Mouse (Mus musculus): ENCODE results near the gene Sympk.

The Sympk gene

DNA sequence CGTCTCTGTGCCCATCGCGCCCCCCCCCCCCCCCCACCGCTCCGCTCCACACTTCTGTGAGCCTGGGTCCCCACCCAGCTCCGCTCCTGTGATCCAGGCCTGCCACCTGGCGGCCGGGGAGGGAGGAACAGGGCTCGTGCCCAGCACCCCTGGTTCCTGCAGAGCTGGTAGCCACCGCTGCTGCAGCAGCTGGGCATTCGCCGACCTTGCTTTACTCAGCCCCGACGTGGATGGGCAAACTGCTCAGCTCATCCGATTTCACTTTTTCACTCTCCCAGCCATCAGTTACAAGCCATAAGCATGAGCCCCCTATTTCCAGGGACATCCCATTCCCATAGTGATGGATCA lies 69.0 kb downstream of the Sympk start:
- peak; percentile 91 for DNase-seq (ENCODE audit: low read depth, low spot score)
- H3K36me3 ChIP-seq (ENCODE audit: control insufficient read depth, insufficient read depth, low read length, poor library complexity, severe bottlenecking) = no peaks in the 10 kb centered on the region
- H3K27me3 ChIP-seq (ENCODE audit: control insufficient read depth, insufficient read depth, low read length, poor library complexity, severe bottlenecking) = peaks cover 1% of the 10 kb centered on the region

DNA sequence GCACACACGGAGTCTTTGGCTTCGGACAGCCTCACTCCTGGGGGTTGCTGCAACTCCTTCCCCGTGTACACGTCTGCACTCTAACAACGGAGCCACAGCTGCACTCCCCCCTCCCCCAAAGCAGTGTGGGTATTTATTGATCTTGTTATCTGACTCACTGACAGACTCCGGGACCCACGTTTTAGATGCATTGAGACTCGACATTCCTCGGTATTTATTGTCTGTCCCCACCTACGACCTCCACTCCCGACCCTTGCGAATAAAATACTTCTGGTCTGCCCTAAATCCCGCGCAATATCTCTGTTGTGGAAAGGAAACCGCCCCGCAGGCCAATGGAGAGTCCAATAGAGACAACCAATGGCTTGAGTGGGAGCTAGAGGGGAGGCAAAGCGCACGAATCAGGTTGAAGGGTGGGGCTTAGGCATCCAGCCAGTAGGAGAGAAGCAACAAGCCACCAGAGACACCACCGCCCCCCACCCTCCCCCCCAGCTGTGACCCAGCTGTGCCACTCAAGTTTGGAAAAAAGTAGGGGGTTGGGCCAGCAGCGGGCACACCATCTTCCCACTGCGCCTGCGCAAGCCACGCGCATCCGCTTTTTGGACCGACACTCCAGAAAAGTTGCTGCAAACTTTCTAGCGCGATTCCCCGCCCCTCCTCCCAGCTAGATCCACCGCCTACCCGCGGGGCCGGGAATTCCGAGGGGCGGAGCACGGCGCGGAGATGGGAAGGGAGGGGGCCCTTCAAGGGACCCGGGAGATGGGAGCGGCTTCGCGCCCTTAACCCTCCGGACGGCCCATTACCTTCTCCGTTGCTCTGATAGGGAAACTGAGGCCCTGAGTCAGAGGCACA lies 69.6 kb downstream of the Sympk start:
- peak; percentile 82 for DNase-seq (ENCODE audit: low read depth, low spot score)
- peaks cover 1% of the 10 kb centered on the region for H3K27me3 ChIP-seq (ENCODE audit: control insufficient read depth, insufficient read depth, low read length, poor library complexity, severe bottlenecking)

DNA sequence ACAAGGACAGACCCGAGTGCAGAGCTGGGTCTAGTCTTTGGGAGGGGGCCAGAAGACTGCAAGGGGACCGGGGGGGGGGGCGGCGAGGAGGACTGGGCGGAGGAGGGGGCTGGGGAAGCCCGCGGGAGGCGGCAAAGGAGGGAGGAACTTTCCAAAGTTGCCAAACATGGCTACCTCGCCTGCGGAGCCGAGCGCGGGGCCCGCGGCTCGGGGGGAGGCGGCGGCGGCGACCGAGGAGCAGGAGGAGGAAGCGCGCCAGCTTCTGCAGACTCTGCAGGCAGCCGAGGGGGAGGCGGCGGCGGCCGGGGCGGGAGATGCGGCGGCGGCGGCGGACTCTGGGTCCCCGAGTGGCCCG lies 70.3 kb downstream of the Sympk start, which contains the start of gene Six5:
Gene Six5, plus strand, starts transcription at position 124 of the 355 bp plus-strand sequence.
- peak; percentile 51 for DNase-seq (ENCODE audit: low read depth, low spot score)
- Histone ChIP-seq H3K36me3 (ENCODE audit: control insufficient read depth, insufficient read depth, low read length, poor library complexity, severe bottlenecking) (no peaks in the 10 kb centered on the region), H3K27me3 (ENCODE audit: control insufficient read depth, insufficient read depth, low read length, poor library complexity, severe bottlenecking) (peaks cover 1% of the 10 kb centered on the region; the same call in 1 of the 2 replicates)

More for the DNA sequence above, 69.6 kb downstream of the Sympk start:
- no peaks in the 10 kb centered on the region for H3K36me3 ChIP-seq (ENCODE audit: control insufficient read depth, insufficient read depth, low read length, poor library complexity, severe bottlenecking)

DNA sequence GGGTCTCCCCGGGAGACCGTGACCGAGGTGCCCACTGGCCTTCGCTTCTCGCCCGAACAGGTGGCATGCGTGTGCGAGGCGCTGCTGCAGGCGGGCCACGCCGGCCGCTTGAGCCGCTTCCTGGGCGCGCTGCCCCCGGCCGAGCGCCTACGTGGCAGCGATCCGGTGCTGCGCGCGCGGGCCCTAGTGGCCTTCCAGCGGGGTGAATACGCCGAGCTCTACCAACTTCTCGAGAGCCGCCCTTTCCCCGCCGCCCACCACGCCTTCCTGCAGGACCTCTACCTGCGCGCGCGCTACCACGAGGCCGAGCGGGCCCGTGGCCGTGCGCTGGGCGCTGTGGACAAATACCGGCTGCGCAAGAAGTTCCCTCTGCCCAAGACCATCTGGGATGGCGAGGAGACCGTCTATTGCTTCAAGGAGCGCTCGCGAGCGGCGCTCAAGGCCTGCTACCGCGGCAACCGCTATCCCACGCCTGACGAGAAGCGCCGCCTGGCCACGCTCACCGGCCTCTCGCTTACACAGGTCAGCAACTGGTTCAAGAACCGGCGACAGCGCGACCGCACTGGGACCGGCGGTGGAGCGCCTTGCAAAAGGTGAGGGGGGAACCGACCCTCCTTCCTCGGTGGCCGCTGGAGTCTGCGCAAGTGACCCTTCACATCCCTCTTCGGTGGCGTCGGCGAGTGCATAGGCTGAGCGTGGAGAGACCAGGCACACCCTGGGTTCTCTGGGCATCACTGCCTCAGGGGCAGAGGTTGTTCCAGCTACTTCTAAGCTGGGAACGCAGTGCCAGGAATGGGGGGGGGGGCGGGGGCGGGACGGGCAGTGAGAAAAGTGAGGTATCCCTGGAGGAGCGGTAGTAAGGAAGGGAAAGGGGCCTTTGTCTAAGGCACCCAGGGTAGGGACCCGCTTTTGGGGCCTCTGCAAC lies 70.9 kb downstream of the Sympk start:
- H3K36me3 ChIP-seq (ENCODE audit: control insufficient read depth, insufficient read depth, low read length, poor library complexity, severe bottlenecking) = no peaks in the 10 kb centered on the region
- peaks cover 1% of the 10 kb centered on the region; the same call in 1 of the 2 replicates for H3K27me3 ChIP-seq (ENCODE audit: control insufficient read depth, insufficient read depth, low read length, poor library complexity, severe bottlenecking)
- peak; percentile 38 for DNase-seq (ENCODE audit: low read depth, low spot score)

DNA sequence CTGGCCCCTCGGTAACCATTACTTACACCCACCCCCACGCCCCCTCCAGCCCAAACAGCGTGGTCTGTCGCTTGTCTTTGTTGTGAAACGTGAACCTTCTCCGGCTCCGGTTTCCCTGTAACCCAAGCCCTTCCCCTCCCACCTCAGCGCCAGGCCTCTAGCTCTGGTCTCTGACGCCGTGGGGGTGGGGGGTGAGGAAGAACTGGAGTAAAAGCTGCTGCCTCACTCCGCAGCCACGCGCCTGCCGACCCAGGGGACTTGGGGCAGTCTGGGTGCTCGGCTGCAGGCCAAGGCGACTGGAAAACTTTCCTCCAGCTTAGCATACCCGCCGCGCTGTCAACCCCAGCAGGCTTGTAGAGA lies 71.6 kb downstream of the Sympk start:
- H3K27me3 ChIP-seq (ENCODE audit: control insufficient read depth, insufficient read depth, low read length, poor library complexity, severe bottlenecking) = peaks cover 1% of the 10 kb centered on the region; the same call in 1 of the 2 replicates
- no peak for DNase-seq (ENCODE audit: low read depth, low spot score)
- H3K36me3 ChIP-seq (ENCODE audit: control insufficient read depth, insufficient read depth, low read length, poor library complexity, severe bottlenecking) = no peaks in the 10 kb centered on the region

DNA sequence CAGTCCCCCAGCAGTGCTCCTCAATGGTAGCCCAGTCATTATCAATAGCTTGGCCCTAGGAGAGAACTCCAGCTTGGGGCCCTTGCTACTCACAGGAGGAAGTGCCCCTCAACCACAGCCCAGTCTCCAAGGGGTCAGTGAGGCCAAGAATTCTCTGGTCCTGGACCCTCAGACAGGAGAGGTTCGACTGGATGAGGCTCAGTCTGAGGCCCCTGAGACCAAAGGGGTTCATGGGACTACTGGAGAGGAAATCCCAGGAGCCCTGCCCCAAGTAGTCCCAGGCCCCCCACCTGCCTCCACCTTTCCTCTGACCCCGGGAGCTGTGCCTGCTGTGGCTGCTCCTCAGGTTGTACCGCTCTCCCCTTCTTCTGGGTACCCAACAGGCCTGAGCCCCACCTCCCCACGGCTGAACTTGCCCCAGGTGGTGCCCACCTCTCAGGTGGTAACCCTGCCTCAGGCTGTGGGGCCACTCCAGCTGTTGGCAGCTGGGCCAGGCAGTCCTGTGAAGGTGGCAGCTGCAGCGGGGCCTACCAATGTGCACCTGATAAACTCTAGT lies 72.3 kb downstream of the Sympk start:
- DNase-seq (ENCODE audit: low read depth, low spot score) = no peak
- Histone ChIP-seq H3K27me3 (ENCODE audit: control insufficient read depth, insufficient read depth, low read length, poor library complexity, severe bottlenecking) (peaks cover 1% of the 10 kb centered on the region; the same call in 1 of the 2 replicates), H3K36me3 (ENCODE audit: control insufficient read depth, insufficient read depth, low read length, poor library complexity, severe bottlenecking) (no peaks in the 10 kb centered on the region)

DNA sequence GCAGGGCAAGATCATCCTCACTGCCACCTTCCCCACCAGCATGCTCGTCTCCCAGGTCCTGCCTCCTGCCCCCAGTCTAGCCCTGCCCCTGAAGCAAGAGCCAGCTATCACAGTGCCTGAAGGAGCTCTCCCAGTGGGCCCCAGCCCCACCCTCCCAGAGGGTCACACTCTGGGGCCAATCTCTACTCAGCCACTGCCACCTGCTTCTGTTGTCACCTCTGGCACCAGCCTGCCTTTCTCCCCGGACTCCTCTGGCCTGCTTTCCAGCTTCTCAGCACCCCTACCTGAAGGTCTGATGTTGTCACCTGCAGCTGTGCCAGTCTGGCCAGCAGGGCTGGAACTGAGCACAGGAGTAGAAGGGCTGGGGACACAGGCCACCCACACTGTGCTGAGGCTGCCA lies 73.0 kb downstream of the Sympk start:
- H3K27me3 ChIP-seq (ENCODE audit: control insufficient read depth, insufficient read depth, low read length, poor library complexity, severe bottlenecking) = peaks cover 1% of the 10 kb centered on the region; the same call in 1 of the 2 replicates
- H3K36me3 ChIP-seq (ENCODE audit: control insufficient read depth, insufficient read depth, low read length, poor library complexity, severe bottlenecking) = no peaks in the 10 kb centered on the region
- DNase-seq (ENCODE audit: low read depth, low spot score) = no peak

DNA sequence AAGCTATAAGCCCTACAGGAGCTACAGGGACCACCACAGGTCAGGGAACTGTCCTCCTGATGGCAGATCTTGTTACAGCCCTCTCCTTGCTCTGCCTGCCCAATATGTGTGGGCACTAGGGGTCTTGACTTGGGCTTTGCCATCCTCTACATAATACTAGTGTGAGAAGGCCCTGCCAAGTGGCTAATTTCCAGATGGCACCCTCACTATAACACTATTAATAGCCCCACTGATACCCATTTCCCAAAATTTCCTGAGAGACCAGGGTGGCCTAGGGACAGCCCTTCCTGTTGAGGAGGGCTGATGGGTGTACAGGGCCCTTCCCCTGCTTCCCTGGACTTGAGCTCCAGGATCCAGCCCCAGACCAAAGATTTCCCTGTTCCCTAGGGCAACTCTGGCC lies 73.7 kb downstream of the Sympk start:
- no peaks in the 10 kb centered on the region for H3K36me3 ChIP-seq (ENCODE audit: control insufficient read depth, insufficient read depth, low read length, poor library complexity, severe bottlenecking)
- no peak for DNase-seq (ENCODE audit: low read depth, low spot score)
- peaks cover 1% of the 10 kb centered on the region; the same call in 1 of the 2 replicates for H3K27me3 ChIP-seq (ENCODE audit: control insufficient read depth, insufficient read depth, low read length, poor library complexity, severe bottlenecking)

DNA sequence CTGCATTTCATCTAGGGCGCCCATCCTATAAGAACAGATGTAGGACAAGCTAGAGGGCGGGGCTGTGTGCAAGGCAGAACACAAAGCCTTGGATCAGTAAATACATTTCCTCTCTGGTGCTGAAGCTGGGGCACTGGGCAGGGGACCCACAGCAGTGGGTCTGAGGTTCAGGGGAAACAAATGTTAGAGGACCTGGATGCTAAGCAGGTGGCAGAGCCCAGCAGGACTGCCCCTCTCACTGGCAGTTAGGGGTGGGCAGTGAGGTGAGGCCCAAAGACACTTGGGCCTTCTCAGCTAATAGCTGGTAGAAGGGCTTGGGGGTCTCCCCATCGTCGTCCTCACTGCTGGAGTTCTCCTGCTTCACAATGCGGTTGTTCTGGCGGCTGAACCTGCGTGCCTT lies 74.6 kb downstream of the Sympk start:
- no peak for DNase-seq (ENCODE audit: low read depth, low spot score)
- Histone ChIP-seq H3K27me3 (ENCODE audit: control insufficient read depth, insufficient read depth, low read length, poor library complexity, severe bottlenecking) (peaks cover 1% of the 10 kb centered on the region; the same call in 1 of the 2 replicates), H3K36me3 (ENCODE audit: control insufficient read depth, insufficient read depth, low read length, poor library complexity, severe bottlenecking) (no peaks in the 10 kb centered on the region)

DNA sequence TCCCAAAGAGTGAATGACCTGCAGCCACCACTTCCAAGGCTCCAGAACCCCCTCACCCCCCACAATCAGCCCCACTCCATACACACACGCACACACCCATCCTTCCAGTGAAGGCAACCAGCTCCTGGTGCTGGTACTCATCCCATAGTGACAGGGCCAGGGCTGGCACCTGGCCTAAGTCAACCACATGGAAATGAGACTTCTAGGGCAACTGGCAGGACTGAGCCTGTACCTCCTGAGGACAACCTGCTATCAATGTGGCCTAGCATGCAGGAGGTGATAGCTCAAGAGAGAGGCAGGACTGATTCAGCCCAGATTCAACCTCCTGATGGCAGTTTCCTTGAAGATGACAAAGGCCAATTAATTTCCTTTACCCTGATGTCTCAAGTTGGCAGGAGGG lies 76.1 kb downstream of the Sympk start:
- DNase-seq (ENCODE audit: low read depth, low spot score) = no peak
- no peaks in the 10 kb centered on the region for H3K36me3 ChIP-seq (ENCODE audit: control insufficient read depth, insufficient read depth, low read length, poor library complexity, severe bottlenecking)
- no peaks in the 10 kb centered on the region for H3K27me3 ChIP-seq (ENCODE audit: control insufficient read depth, insufficient read depth, low read length, poor library complexity, severe bottlenecking)

DNA sequence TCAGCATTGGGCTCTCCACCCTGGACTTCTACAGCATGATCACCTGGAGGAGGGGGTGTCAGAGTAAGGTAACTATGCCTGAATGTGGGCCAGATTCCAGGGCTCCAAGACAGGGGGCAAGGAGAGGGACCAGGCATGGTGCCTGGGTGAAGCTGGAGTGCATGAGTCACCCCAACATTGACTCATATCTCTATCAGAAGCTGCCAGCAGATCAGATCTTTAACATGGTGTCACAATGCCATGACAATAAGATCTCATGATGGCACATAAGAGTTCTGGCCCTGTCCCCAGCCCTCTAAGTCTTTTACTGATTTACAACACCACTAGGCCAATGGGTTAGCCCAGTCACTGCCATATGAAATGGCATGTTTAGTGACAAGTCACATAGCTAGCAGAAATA lies 79.6 kb downstream of the Sympk start:
- no peaks in the 10 kb centered on the region for H3K27me3 ChIP-seq (ENCODE audit: control insufficient read depth, insufficient read depth, low read length, poor library complexity, severe bottlenecking)
- no peak for DNase-seq (ENCODE audit: low read depth, low spot score)
- no peaks in the 10 kb centered on the region for H3K36me3 ChIP-seq (ENCODE audit: control insufficient read depth, insufficient read depth, low read length, poor library complexity, severe bottlenecking)

Data from splenic B cell, adult 2 months (primary cell).